Mouse (Mus musculus): ENCODE data around the gene Htt.

The Htt gene

DNA sequence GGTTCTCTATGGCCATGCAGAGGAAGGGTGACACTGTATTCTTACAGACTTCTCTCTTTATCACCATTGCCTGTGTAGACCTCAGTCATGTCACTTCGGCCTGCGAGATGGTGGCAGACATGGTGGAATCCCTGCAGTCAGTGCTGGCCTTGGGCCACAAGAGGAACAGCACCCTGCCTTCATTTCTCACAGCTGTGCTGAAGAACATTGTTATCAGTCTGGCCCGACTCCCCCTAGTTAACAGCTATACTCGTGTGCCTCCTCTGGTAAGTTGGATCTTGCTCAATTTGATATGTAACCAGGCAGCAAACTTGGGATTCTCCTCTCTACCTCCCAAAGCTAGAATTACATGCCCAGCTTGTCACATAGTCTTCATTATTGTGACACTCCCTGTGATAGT, 127.7 kb downstream of the Htt start:
- in situ Hi-C loops (cut with MboI, MseI) = no loop called here

DNA sequence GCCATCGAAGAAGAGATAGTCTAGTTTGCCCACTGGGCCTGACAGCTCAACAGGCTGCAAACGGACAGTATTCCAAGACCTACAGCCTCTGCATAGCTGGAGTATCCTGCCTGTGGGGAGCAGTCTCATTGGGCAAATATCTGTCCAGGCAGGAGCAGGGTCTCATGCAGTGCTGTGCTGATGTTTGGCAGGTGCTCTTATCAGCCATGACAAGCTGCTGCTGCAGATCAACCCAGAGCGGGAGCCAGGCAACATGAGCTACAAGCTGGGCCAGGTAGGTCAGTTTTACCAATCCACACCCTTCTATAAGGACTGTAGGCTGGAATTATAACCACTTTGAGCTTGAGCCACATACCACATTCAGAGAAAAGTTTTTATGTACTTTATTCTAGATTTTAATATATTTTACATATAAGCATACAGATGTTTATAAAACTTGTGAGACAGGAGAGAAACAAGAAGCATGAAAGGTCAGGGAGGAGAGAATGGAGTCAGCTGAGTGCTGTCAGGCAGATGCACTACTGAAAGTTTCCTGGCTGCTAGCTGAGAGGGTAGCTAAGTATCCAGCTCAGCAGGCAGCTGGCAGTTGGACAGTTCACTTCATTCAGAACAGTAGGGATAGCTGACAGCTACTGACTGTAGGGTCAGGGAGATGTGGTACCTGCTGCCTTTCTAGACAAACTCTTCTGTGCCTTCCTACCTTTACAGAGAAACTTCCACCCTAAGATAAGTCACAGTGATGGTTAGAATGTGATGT, 135.3 kb downstream of the Htt start:
- in situ Hi-C loops (cut with MboI, MseI) = loop anchor here (5.0 kb wide), 1 partner anchor 40 kb away; no protein-coding TSS in a partner anchor

DNA sequence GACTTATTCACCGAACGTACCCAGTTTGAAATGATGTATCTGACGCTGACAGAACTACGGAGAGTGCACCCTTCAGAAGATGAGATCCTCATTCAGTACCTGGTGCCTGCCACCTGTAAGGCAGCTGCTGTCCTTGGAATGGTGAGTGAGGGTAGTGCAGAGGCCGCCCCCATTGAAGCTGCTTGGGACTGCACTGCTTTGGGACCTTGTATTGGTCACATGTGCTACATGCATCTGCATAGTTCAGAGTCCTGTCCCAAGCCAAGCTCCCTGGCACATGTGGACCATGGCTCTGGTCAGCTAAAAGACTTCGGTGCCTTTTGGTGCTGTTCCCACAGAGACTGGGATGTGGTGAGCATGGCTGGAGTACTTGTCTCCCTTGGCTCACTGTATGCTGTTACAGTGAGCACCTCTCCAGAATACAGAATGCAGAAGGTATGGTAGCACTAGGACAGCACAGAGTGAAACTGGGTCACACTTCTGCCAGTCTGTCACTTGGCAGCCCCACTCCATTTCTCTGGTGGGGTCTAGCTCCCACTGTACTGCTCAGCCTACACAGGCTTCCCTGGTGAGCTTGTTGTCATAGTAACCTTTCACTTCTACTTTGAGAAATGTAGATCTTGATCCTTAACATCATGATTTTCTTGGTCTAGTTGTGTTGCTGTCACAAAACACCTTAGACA, 138.4 kb downstream of the Htt start:
- in situ Hi-C loops (cut with MboI, MseI) = loop anchor here (5.0 kb wide), 2 partner anchors 43 to 73 kb away; no protein-coding TSS in a partner anchor

DNA sequence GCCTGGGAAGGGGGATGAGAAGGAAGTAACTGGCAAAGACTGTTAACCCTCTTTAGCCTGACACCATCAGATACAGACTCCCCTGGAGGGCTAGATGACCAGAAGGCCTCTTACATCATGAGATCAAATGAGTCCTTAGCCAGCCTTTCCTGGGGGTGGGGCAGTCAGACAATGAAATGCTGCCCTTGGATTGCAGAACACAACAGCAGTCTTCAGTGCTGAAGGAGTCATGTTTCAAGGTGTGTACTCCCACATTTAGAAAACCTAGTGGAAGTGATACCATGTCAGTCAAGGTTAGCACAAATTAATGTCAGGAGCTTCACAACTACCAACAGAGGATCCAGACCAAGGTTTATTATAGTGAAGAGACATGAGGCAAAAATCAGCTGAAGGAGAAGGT, 140.8 kb downstream of the Htt start:
- in situ Hi-C loops (cut with MboI, MseI) = loop anchor here (5.0 kb wide), 1 partner anchor 75 kb away; no protein-coding TSS in a partner anchor

DNA sequence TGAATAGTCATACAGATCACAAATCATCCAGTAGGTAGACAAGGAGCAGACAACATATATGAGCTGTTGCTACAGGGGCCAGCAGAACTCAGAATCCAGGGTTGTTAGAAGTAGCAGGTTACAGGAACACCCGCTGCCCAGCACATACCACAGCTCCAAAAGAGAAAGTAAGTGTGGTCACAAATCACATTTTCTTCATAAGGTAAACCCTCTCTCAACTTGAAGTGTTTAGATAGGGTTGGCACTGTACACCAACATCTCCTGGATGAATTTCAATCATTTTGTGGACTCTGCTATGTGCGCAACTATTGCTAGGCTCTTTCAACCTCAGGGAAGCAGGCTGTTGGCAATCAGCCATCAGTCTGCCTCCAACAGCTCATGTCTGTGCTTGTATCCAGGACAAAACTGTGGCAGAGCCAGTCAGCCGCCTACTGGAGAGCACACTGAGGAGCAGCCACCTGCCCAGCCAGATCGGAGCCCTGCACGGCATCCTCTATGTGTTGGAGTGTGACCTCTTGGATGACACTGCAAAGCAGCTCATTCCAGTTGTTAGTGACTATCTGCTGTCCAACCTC, 141.4 kb downstream of the Htt start:
- in situ Hi-C loops (cut with MboI, MseI) = loop anchor here (5.0 kb wide), 1 partner anchor 76 kb away; no protein-coding TSS in a partner anchor

DNA sequence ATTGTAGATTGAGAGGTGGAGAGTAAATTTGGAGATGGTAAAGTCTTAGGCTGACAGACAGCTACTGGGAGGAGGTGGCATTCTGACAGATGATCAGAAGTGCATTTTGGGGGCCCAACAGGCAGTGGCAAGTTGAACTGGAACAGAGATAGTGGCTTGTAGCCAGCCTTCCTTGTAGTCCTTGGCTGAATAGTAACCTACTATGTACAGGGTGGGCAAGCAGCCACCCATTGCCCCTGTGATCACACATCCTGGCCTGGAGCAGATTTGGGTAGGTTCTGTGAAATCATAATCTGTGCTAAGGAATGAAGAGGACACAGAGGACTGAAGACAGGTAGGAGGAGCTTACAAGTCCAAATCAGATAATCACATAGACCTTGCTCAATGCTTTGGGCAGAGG, 142.9 kb downstream of the Htt start:
- in situ Hi-C loops (cut with MboI, MseI) = loop anchor here (5.0 kb wide), 1 partner anchor 77 kb away; no protein-coding TSS in a partner anchor

DNA sequence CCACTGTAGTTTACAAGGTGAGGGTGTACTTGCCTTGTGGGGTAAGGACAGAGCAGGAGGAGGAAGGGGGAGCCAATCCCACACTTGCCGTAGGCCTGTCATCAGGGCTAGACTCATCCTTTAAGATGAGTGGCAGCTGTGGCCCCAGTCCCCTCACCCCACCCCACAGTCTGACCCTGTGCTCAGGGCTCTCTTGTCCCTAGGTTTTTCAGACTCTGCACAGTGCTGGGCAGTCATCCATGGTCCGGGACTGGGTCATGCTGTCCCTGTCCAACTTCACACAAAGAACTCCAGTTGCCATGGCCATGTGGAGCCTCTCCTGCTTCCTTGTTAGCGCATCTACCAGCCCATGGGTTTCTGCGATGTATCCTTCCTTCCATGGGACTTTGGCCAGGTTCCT, 145.7 kb downstream of the Htt start:
- in situ Hi-C loops (cut with MboI, MseI) = no loop called here

DNA sequence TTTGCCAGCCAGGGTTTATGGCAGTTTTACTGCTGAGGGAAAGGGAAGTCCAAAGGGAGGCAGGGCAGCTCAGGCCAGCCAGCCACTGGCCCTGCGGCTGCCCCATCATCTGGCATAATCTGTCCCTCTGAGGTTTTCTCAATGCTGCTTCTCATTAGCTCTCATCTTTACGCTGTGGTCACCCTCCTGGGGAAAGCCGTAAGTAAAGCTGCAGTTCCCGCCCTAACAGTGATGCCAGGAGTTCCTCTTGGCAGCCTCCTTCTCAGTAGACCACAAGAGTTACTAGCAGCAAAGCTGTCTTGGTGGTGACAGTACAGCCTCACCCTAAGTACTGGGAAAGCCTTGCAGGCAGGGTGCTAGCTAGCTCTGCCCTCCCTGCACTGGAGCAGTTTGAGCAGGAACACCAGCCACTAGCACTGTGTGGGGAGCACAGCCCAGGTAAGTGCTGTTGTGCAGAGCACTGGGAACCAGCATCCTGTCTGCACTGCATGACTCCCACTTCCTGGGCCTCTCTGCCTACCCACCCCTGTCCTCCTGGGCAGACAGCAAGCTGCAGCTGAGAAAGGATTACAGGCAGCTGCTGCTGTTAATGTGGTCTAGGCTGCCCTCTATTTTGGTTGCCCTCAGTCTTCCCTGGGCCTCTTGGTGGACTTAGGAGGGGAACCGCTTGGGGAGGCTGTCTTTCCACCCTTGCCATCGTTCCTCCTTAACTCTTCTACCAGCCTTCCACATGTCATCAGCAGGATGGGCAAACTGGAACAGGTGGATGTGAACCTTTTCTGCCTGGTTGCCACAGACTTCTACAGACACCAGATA, 146.6 kb downstream of the Htt start, which contains the start of gene Msantd1:
Gene Msantd1 (plus strand): TSS at position 103 of the 816 bp plus-strand sequence.
- in situ Hi-C loops (cut with MboI, MseI) = no loop called here

DNA sequence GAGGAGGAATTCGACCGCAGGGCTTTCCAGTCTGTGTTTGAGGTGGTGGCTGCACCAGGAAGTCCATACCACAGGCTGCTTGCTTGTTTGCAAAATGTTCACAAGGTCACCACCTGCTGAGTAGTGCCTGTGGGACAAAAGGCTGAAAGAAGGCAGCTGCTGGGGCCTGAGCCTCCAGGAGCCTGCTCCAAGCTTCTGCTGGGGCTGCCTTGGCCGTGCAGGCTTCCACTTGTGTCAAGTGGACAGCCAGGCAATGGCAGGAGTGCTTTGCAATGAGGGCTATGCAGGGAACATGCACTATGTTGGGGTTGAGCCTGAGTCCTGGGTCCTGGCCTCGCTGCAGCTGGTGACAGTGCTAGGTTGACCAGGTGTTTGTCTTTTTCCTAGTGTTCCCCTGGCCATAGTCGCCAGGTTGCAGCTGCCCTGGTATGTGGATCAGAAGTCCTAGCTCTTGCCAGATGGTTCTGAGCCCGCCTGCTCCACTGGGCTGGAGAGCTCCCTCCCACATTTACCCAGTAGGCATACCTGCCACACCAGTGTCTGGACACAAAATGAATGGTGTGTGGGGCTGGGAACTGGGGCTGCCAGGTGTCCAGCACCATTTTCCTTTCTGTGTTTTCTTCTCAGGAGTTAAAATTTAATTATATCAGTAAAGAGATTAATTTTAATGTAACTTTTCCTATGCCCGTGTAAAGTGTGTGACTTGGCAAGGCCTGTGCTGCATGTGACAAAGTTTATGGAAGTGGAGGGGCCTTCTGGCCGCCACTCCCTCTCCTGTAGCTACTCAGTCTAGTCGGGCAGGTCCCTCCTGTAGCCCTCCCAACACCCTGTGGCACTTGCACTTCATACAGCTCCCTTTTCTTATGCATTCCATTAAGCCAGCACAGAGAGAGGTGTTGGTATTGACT, 147.4 kb downstream of the Htt start:
- in situ Hi-C loops (cut with MboI, MseI) = no loop called here

DNA sequence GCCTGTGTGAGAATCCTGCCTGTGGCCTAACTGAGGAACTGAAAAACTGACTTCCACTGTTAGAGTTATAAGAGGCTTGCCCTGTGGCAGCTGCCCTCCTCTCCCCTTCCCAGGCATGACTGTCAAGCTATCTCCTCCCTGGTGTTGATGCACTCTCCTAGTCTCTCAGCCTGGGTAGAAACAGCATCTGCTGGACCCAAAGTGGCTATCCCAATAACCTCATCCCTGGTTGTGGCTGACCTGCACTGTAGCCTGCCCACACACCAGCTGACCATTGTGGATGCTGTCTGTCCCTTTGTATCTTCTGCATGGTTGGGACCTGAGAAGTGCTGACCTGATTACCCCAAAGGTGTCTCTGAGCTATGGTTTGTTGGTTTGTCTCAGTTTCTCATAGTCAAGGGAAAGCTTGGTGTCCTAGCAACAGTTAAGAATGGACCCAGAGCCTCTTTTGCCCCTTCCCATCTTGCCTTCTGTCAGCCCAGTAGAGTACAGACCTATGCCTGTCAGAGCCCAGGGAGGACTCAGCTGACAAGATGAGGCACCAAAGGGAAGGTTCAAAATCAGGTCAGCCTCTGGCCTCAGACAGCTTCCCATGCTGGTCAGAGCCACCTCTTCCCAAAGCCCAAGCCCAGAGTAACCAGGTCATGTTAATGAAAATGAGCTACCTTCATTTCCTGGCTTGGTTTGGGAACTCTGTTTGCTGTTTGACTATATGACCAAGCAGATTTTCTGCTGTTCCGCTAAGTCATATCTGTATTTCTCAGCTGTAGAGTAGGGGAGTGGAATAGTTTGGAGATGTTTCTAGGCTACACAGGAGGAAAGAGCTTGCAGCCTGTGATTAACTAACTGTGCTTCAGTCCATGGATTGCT, 148.3 kb downstream of the Htt start:
- in situ Hi-C loops (cut with MboI, MseI) = no loop called here

DNA sequence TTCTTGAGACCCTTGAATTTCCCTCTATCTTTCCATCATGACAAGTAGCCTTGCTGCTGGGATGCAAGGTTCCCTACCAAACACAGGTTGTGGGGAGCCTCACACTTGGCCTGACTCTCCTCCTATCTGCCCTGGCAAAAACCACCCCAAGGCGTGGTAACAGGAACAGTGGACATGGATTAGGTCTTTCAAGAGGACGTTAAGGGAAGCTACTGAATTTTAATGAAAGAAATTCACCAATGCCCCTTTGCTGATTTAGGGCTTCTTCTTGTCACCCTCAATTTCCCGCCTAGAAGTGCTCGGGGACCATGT, 148.9 kb downstream of the Htt start:
- in situ Hi-C loops (cut with MboI, MseI) = no loop called here

DNA sequence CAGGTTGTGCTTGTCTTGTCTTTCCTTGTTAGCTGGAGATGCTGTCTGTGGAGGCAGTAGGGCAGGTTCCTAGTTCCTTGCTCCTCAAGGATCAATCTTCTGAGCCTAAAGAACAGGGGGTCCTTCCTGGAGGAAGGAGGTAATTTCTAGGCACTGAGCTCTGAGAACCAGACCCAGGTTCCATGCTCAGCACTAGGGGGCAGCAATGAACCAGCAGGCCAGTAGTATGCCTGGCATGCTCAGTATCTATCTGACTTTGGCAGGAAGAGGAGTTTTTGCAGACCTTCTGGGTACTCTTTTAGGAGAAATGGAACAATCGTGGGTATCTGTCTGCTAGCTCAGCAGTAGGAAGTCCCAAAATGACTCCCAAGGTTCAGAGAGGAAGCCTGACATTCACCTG, 154.3 kb downstream of the Htt start:
- in situ Hi-C loops (cut with MboI, MseI) = loop anchor here (5.0 kb wide), 1 partner anchor 126 kb away; the partner anchor contains the start of gene Hgfac

DNA sequence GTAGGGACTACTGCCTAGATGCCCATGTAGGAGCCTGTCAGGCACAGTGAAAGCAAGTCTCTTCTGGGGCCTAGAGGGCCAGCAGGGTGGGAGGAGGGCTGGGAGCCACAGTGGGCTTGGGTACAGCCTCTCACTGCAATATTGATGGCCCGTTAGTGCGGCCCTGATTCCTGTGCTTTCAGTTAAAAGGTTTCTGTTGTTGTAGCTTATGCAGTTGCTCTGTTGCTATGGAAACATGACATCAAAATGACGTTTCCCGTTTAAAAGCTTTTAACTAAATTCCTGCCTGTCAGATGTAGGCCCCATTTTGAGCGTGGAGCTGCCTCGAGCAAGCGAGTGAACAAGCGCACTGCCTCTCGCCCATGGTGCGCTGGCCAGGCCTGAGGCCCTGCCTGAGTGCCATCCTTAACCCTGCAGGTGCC, 155.7 kb downstream of the Htt start:
- in situ Hi-C loops (cut with MboI, MseI) = loop anchor here (5.0 kb wide), 1 partner anchor 125 kb away; the partner anchor contains the start of gene Hgfac

DNA sequence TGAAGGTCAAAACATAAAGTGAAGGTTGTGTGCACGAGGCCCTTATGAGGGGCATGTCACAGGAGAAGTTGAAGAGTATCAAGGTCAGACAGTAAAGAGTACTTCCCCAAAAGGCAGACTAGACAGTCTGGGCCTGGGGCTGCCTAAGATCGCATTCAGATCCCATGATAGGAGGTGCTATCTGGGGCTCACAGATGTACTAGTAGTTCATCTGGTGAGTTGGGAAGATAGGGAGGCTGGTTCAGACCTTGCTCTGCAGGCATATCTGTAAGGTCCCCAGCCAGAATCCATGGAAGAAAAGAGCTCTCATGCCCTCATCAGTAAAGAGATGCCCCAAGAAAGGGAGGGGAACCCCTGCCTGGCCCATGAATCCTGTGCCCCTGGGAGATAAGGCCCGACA, 157.2 kb downstream of the Htt start:
- in situ Hi-C loops (cut with MboI, MseI) = loop anchor here (5.0 kb wide), 1 partner anchor 124 kb away; the partner anchor contains the start of gene Hgfac

DNA sequence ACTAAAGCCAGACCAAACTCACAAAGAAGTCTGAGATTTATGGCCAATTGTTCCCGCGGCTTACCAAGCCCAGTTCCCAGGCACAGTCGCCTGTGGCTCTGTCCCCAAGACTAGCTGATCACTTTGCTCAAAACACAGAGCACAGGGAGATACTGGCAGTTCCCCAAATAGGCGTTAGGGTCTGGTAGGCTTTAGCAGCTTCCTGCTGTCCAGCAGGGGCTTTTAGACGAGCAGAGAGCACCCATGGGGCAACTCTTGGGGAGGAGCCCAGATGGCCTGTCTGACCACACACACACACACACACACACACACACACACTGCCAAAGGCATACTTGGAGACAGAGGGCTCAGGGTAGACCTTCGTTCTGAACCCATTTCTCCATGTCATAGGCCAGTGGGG, 161.0 kb downstream of the Htt start:
- in situ Hi-C loops (cut with MboI, MseI) = loop anchor here (5.0 kb wide), 1 partner anchor 60 kb away; no protein-coding TSS in a partner anchor

DNA sequence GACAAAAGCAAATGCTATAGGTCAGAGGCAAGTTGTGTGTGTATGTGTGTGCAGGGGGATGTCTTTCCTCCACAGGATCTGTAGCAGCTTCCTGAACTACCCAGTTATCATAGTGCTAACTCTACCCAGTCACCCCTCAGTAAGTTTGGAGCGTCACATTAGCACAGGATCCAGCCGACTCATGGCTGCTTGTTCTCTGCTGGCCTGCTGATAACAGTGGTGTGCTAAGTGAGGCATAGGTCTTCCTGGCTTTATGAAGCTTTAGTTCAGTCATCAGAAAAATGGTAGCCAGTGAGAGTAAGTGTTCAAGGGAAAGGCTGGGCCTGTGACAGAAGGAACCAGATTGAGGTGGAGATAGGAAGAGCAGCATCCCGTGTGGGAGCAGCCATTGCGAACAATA, 162.4 kb downstream of the Htt start:
- in situ Hi-C loops (cut with MboI, MseI) = loop anchor here (5.0 kb wide), 1 partner anchor 58 kb away; no protein-coding TSS in a partner anchor

DNA sequence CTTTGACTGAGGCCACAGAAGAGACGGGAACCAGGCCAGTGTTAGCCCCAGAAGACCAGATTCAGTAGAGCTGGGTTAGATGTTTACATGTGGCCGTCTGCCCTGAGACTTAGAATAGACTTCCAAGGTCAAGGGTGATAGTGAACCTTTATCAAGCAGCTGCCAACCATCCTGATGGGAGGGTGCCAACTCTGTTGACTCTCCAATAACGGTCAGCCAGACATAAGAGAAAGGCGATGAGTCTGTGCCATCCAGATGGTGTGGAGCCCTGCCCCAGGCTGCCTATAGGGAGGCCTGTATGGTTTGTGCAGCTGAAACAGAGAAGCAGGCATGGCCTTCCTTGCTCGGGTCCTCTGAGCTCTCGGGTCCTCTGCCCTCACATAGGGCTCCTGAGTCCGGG, 163.0 kb downstream of the Htt start:
- in situ Hi-C loops (cut with MboI, MseI) = loop anchor here (5.0 kb wide), 1 partner anchor 58 kb away; no protein-coding TSS in a partner anchor

DNA sequence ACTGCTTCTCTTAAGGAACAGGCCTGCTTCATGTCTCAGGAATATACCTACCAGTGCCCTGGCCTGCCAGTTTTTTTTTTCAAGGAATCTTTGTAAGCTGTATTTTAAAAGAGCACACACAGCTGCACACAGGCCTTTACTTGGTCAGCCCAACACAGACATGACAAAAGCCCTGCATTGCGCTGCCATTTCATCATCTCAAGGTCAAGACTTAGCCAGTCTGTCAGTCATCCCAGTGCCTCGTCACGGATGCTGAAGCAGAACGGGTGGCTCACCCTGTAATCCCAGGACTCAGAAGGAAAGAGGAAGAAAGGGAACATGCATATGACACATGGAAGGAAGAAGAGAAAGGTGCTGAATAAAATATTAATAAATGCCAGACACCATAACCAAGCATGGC, 166.1 kb downstream of the Htt start:
- in situ Hi-C loops (cut with MboI, MseI) = no loop called here

Data from regulatory T cell (primary cell).